Mouse (Mus musculus) G1E (cell line): ENCODE data around the gene Cryzl2. TPM values are rescaled to one million over a fixed set of nuclear protein-coding genes. Genes with fewer than 3 reads are reported as not detected.

Experiments used
- ATAC-seq: 2 replicates; pipeline ENCODE4 v1.8.0; 2016; ENCODE audit warnings: mild to moderate bottlenecking; ENCODE audit not compliant: insufficient number of reproducible peaks, poor library complexity, low FRiP score, severe bottlenecking; ENCODE audit errors: extremely low read depth
- DNase-seq: peaks from one replicate; pipeline ENCODE4 v3.0.0; 2012; ENCODE audit warnings: low spot score
- H3K27me3 ChIP-seq: 2 replicates; pipeline ENCODE4 v1.6.1; 2012; ENCODE audit warnings: mild to moderate bottlenecking, low read length, inconsistent platforms; ENCODE audit not compliant: insufficient read depth
- H3K36me3 ChIP-seq: replicated peaks from 2 replicates; pipeline ENCODE3; 2012; ENCODE audit warnings: mild to moderate bottlenecking, inconsistent platforms
- H3K4me1 ChIP-seq: 2 replicates; pipeline ENCODE4 v1.6.1; 2012; ENCODE audit warnings: low read depth, low read length, inconsistent platforms, mixed read lengths; ENCODE audit not compliant: insufficient read depth
- H3K4me3 ChIP-seq: 2 replicates; pipeline ENCODE4 v1.5.1; 2012; ENCODE audit warnings: low read depth, mild to moderate bottlenecking, inconsistent platforms, low read length, moderate library complexity, mixed read lengths
- H3K9me3 ChIP-seq: replicated peaks from 2 replicates; pipeline ENCODE4 v1.6.1; 2012; ENCODE audit warnings: inconsistent platforms
- CTCF ChIP-seq: IDR thresholded peaks from 2 replicates; pipeline ENCODE4 v1.5.1; 2012; ENCODE audit warnings: low read depth, low read length, inconsistent platforms, mixed read lengths
- GATA1 ChIP-seq: IDR thresholded peaks from 2 replicates; pipeline ENCODE4 v1.6.1; 2012; ENCODE audit warnings: borderline replicate concordance, low read length, inconsistent platforms, mixed read lengths
- GATA2 ChIP-seq: IDR thresholded peaks from 2 replicates; pipeline ENCODE4 v1.6.1; 2012; ENCODE audit warnings: low read depth, low read length, inconsistent platforms, borderline replicate concordance
- POLR2AphosphoS5 ChIP-seq: IDR thresholded peaks from 2 replicates; pipeline ENCODE4 v1.6.1; 2012; ENCODE audit warnings: low read depth, low read length, inconsistent platforms; ENCODE audit not compliant: insufficient replicate concordance
- TAL1 ChIP-seq: conservative IDR thresholded peaks from 2 replicates; pipeline ENCODE4 v1.6.1; 2012; ENCODE audit warnings: low read depth, low read length, inconsistent platforms, mixed read lengths
- polyA plus RNA-seq: library from polyadenylated mRNA; stranded (reverse); fragments of >175 nt; gene quantifications from 2 replicates; pipeline ENCODE4 v1.2.3, GENCODE M21; 2012
- total RNA-seq, 2 experiments: library from RNA; stranded (forward) in 1 of 2; stranded (reverse) in 1 of 2; fragments of 200-1000 nt in 1 of 2; fragments of >200 nt in 1 of 2; fragmentation: Nextera tagmentation in 1 of 2; gene quantifications; 2 replicates each; pipeline ENCODE4 v1.2.3; 2014 to 2017

Gene Cryzl2
- total and polyA plus RNA-seq, 3 experiments = 0.44 TPM; not detected in 2

DNA sequence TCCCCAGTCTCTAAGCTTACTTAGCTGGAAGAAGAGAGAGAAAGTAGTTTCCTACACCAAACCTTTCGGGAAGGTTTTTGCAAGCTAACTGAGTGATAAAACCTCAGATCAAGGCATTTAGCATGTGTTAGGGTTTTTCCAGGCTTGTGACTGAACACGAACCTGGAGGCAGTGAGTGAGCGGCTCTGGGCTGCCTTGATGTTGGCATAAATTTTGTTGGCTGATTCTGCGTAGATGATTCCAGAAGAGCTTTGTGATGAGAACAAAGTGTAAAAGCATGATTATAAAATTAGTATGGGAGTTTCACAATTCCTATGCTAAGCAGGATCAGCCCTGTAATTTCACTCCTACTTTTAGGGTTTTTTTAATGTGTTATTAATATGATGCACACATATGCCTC is 30.8 kb upstream of the Cryzl2 start:
- TF ChIP-seq TAL1 = no peak
- no peak for TF ChIP-seq GATA2
- TF ChIP-seq GATA1 = no peak
- no peak for TF ChIP-seq CTCF
- TF ChIP-seq POLR2AphosphoS5 = no peak
- ATAC-seq (no peak), DNase-seq (no peak)
- Histone ChIP-seq H3K9me3 (no peaks in the 10 kb centered on the region), H3K4me3 (no peak overlapping the region), H3K36me3 (no peaks in the 10 kb centered on the region), H3K27me3 (no peaks in the 10 kb centered on the region), H3K4me1 (peaks cover 9% of the 10 kb centered on the region)

DNA sequence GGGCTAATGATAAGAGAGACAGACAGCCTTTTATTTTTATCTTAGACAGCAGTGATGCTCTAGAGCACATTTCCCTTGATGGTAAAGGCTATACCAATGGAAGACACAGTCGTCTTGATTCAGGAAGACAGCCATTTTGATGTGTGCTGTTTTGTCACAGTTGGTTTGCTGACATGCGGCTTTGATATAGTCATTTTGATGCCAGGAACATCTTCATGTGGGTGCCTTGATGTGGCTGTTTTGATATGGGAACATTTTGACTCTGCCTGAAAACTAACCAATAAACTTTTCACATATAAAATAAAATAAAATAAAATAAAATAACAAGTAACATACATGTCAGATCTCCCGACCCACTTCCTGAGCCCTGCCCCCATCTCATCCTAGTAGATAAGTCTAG is 30.0 kb upstream of the Cryzl2 start:
- Histone ChIP-seq H3K4me3 (no peak overlapping the region), H3K4me1 (peaks cover 9% of the 10 kb centered on the region)
- DNase-seq = no peak

DNA sequence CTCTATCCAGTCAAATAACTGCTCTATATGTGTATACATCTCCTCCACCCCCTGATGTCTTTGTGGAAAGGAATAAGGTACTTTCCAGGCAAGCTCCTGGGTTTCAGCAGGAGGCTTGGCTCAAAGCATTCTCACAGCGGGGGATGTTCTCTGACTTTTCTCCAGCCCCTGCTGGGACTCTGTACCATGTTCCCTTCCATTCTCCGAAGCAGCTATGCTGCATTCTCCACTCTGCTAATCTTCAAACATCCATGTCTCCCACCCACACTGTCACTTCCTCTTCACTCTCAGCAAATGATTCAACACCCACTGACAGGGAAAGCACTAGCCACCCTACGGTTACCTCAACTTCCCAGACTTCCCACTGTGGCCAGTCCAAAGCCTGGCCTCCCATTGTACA is 25.1 kb upstream of the Cryzl2 start:
- Histone ChIP-seq H3K27me3 (no peaks in the 10 kb centered on the region), H3K4me3 (no peak overlapping the region), H3K9me3 (no peaks in the 10 kb centered on the region; the same call in 1 of the 2 replicates), H3K4me1 (no peaks in the 10 kb centered on the region), H3K36me3 (no peaks in the 10 kb centered on the region)
- TF ChIP-seq GATA1 = no peak
- TF ChIP-seq POLR2AphosphoS5 = no peak
- no peak for TF ChIP-seq TAL1
- TF ChIP-seq CTCF = no peak
- no peak for TF ChIP-seq GATA2
- no peak for ATAC-seq
- no peak for DNase-seq

More for the DNA sequence above, 30.0 kb upstream of the Cryzl2 start:
- Histone ChIP-seq H3K36me3 (no peaks in the 10 kb centered on the region), H3K9me3 (no peaks in the 10 kb centered on the region), H3K27me3 (no peaks in the 10 kb centered on the region)
- TF ChIP-seq CTCF = no peak
- TF ChIP-seq GATA1 = no peak
- no peak for TF ChIP-seq GATA2
- TF ChIP-seq POLR2AphosphoS5 = no peak
- TF ChIP-seq TAL1 = no peak
- ATAC-seq = no peak

DNA sequence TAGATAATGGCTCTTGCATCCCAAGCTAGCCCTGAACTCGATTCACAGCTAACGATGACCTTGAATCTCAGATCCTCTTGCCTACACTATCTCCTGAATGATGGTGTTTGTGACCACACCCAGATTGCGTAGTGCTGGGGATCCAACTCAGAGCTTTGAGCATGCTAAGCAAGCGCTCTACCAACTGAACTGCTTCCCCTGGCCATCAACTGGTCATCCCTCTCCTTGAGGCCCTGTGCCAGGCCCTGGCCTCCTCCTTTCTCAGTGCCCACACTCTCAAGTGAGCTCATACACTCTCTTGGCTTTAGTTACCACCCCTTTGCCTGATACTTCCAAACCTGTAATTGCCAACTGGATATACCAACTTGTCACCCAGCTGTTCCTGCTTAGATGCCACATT is 24.0 kb upstream of the Cryzl2 start:
- ATAC-seq = no peak
- Histone ChIP-seq H3K4me3 (no peak overlapping the region), H3K4me1 (no peaks in the 10 kb centered on the region), H3K36me3 (no peaks in the 10 kb centered on the region), H3K27me3 (no peaks in the 10 kb centered on the region), H3K9me3 (no peaks in the 10 kb centered on the region; the same call in 1 of the 2 replicates)
- no peak for DNase-seq
- TF ChIP-seq POLR2AphosphoS5 (no peak), TAL1 (no peak), GATA1 (no peak), CTCF (no peak), GATA2 (no peak)

DNA sequence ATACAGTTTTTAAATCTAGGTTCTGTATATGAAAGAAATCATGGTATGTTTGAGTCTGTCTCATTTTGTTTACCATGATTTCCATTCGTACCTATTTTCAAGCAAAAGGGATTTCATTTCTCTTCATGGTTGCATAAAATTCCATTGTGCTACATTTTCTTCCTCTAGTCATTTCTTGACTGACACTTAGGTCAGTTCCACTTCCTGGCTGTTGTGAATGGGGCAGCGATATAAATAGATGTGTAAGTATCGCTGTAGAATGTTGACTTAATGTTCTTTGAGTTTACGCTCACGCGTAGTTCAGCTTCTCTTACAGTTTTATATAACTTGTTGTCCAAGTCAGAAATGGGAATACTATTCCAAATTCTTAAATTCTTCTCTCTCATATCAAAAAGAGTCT is 22.5 kb upstream of the Cryzl2 start:
- DNase-seq (no peak), ATAC-seq (no peak)
- H3K36me3 ChIP-seq = no peaks in the 10 kb centered on the region
- no peaks in the 10 kb centered on the region; the same call in 1 of the 2 replicates for H3K9me3 ChIP-seq
- no peak overlapping the region for H3K4me3 ChIP-seq
- H3K4me1 ChIP-seq = no peaks in the 10 kb centered on the region
- no peak for TF ChIP-seq TAL1
- TF ChIP-seq GATA1 = no peak
- TF ChIP-seq POLR2AphosphoS5 = no peak
- no peak for TF ChIP-seq GATA2
- no peak for TF ChIP-seq CTCF
- H3K27me3 ChIP-seq = no peaks in the 10 kb centered on the region

DNA sequence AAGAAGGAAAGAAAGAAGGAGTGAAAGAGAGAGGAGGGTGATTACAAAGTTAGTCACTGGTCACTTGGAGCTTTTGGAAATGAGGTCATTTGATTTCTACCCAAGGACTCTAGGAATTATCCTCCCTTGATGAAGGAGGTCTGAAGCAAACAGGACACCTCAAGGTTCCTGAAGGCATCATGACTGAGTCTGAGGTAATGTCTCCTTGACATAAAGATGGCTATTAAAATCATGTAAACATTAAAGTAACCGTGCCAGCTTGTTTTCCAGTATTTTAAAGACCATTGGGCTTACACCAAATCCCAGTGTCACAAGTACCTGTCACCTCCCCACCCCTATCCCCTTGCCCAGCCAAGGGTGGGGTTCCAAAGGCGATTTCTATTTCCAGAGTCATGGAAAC is 20.1 kb upstream of the Cryzl2 start:
- ATAC-seq (no peak), DNase-seq (no peak)
- TF ChIP-seq TAL1 (no peak), GATA1 (no peak), CTCF (no peak), GATA2 (no peak), POLR2AphosphoS5 (no peak)
- H3K4me1 ChIP-seq = no peaks in the 10 kb centered on the region
- H3K36me3 ChIP-seq = no peaks in the 10 kb centered on the region
- H3K4me3 ChIP-seq = no peak overlapping the region
- H3K9me3 ChIP-seq = no peaks in the 10 kb centered on the region; the same call in 1 of the 2 replicates
- H3K27me3 ChIP-seq = no peaks in the 10 kb centered on the region

DNA sequence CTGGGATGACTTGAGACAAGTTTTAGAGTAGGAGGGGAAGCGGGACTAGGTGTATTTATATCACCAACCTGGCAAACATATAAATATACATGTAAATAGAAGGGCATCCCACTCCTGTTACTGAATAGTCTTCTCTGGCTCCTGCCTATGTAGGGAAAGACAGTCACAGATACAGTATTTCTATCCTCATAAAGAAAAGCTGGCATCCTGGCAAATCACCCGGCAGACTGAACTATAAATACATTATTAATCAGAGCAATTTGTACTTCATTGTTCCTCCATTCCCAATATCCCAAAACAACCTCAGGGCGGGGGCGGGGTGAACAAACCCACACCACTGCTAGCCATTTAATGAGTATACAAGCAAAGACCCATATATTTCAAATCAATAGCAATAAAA is 19.3 kb upstream of the Cryzl2 start:
- H3K9me3 ChIP-seq = no peaks in the 10 kb centered on the region; the same call in 1 of the 2 replicates

More for the DNA sequence above, 19.3 kb upstream of the Cryzl2 start:
- Histone ChIP-seq H3K27me3 (no peaks in the 10 kb centered on the region), H3K36me3 (no peaks in the 10 kb centered on the region), H3K4me1 (peaks cover 4% of the 10 kb centered on the region; the same call in 1 of the 2 replicates), H3K4me3 (no peak overlapping the region)
- no peak for ATAC-seq
- DNase-seq = no peak
- TF ChIP-seq POLR2AphosphoS5 (no peak), TAL1 (no peak), GATA1 (no peak), CTCF (no peak), GATA2 (no peak)
